16 mouse cellular contexts compared by ENCODE assay signal in the genomic region with DNA sequence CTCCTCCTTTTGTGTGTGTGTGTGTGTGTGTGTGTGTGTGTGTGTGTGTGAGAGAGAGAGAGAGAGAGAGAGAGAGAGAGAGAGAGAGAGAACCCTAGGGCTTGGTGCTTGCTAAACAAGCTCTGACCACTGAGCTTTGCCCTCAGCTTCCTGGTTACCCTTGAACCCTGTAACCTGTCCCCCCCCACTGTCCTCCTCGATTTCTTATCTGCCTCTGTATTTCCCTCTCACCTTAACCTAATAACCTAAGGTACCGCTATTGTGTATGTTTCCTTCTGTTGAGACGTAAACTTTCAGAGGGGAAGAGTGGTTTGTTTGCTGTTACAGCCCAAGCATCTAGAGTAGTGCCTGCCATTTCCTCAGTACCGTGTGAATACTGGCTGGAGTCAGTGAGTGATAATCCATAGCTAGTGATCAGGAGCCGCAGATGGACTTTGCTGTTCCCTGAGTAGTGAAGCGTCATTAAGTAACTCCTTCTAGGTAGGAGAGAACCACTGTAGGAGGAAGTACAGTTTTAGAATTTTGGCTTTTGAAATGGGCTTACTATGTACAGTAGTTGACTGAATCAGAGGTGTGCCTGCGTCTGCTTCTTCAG.
"Had no signal": no experiment of that assay in that cellular context is flagged by ENCODE, and none has a peak within 500 bp of the region (broad histone marks: within the 10 kb centered on the region; RNA-seq: fewer than 3 reads in every experiment).

No protein-coding gene starts in this region.

- H3K9me3 ChIP-seq: limb, embryonic 12.5 days; lung, embryonic 15.5 days; megakaryocyte, embryonic 14.5 days; midbrain, embryonic 15.5 days; neural tube, embryonic 12.5 days; stomach, embryonic 15.5 days had no signal

- DNase-seq: lung, postnatal 14 days; retina, postnatal 1 day; right cerebral cortex, postnatal 4 days; thymus, adult 2 months; thymus, postnatal 36 days had no signal

- H3K9ac ChIP-seq: limb, embryonic 12.5 days; liver, embryonic 14.5 days; lung, embryonic 15.5 days; midbrain, embryonic 15.5 days; neural tube, embryonic 12.5 days; stomach, embryonic 15.5 days had no signal

- H3K27me3 ChIP-seq: limb, embryonic 12.5 days; lung, embryonic 15.5 days; megakaryocyte, embryonic 14.5 days; midbrain, embryonic 15.5 days; neural tube, embryonic 12.5 days; stomach, embryonic 15.5 days had no signal

- H3K4me3 ChIP-seq: layer of hippocampus, adult 2 months; limb, embryonic 12.5 days; lung, embryonic 15.5 days; midbrain, embryonic 15.5 days; neural tube, embryonic 12.5 days; stomach, embryonic 15.5 days had no signal

- H3K4me2 ChIP-seq: limb, embryonic 12.5 days; lung, embryonic 15.5 days; midbrain, embryonic 11.5 days; midbrain, embryonic 15.5 days; neural tube, embryonic 12.5 days; stomach, embryonic 15.5 days had no signal

- ATAC-seq: midbrain, embryonic 15.5 days had no signal

- H3K27ac ChIP-seq: kidney, postnatal 0 days; layer of hippocampus, adult 2 months; limb, embryonic 12.5 days; liver, embryonic 14.5 days; lung, embryonic 15.5 days; macrophage; midbrain, embryonic 15.5 days; neural tube, embryonic 12.5 days; stomach, embryonic 15.5 days had no signal
